In the genomic region with DNA sequence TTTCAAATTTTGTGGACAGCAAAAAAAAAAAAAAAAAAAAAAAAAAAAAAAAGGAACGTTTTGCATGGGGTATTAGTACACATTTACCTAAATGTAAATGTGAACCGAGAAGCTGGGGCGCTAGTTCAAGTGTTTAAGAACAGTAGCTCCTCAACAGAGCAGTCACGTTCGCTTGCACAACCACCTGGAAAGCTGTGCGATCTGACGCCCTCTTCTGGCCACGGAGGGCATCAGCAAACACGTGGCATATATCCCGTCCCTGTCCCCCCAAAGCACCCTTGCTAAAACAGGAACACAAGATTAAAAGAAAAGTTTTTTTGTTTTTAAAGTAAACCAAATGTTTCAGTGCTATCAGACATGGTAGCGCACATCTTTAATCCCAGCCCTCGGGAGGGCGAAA, we compare ENCODE assay signal across 8 mouse cellular contexts. TPM values are rescaled to one million over a fixed set of nuclear protein-coding genes. Genes with fewer than 3 reads are reported as not detected.
DNase-seq lines count a peak whose midpoint lies in the region.

No protein-coding gene starts in this region.

- no peaks in the 10 kb centered on the region for H3K27me3 ChIP-seq in megakaryocyte, embryonic 14.5 days (replicated peaks)

- peaks cover 51% of the 10 kb centered on the region for H3K36me3 ChIP-seq in megakaryocyte, embryonic 14.5 days (replicated peaks; ENCODE audit: low read length)

- peak overlapping the region; percentile 99 for H3K4me3 ChIP-seq in megakaryocyte, embryonic 14.5 days (replicated peaks)

- H3K9me3 ChIP-seq in megakaryocyte, embryonic 14.5 days, result no peaks in the 10 kb centered on the region

- DNase-seq in spleen, adult 12 weeks (ENCODE audit: low spot score), result peak; percentile 51
- DNase-seq in spleen, adult 18-20 months, result no peak
- DNase-seq in c-Kit-negative CD71-positive TER-119-positive erythroid progenitor cells, embryonic 14.5 days (ENCODE audit: low read depth, low spot score), result peak; percentile 54
- peak; percentile 54 for DNase-seq in forelimb bud, embryonic 11.5 days (ENCODE audit: low read depth, low spot score)
- DNase-seq in kidney, postnatal 14 days, result peak; percentile 27
- DNase-seq in spleen, postnatal 4 days (ENCODE audit: low spot score in 2 of 2), result peak; percentile 65 to 81
- no peak for DNase-seq in layer of hippocampus, adult 11-12 months (ENCODE audit: low spot score)

- peaks cover 79% of the 10 kb centered on the region for H3K4me1 ChIP-seq in megakaryocyte, embryonic 14.5 days

RNA-seq across cellular contexts. Expression of gene Nfx1, which starts 1.0 kb away (rescaled TPM):
- 1.2 and 4.1 TPM in 2 replicates for polyA plus RNA-seq in megakaryocyte, embryonic 14.5 days (2012; ENCODE audit: insufficient read depth, low replicate concordance)

RNA-seq across cellular contexts. Expression of gene Chmp5, which starts 23.5 kb away (rescaled TPM):
- polyA plus RNA-seq in megakaryocyte, embryonic 14.5 days (2012; ENCODE audit: insufficient read depth, low replicate concordance), result 6.2 TPM in 1 of 2 replicates, not detected in the other

RNA-seq across cellular contexts. Expression of gene Bag1, which starts 23.6 kb away (rescaled TPM):
- 409 and 1,033 TPM in 2 replicates for polyA plus RNA-seq in megakaryocyte, embryonic 14.5 days (2012; ENCODE audit: insufficient read depth, low replicate concordance)

RNA-seq across cellular contexts. Expression of gene Spink4, which starts 51.9 kb away (rescaled TPM):
- polyA plus RNA-seq in megakaryocyte, embryonic 14.5 days (2012; ENCODE audit: insufficient read depth, low replicate concordance), result not detected in 2 replicates

Comparison
In these comparisons a context has a peak if more than half of its experiments do, and no peak if none do; other contexts are left out.
1. DNase-seq: peak in spleen, adult 12 weeks (single experiment), c-Kit-negative CD71-positive TER-119-positive erythroid progenitor cells, embryonic 14.5 days (single experiment), forelimb bud, embryonic 11.5 days (single experiment), kidney, postnatal 14 days (single experiment) and spleen, postnatal 4 days (2 of 2); none in spleen, adult 18-20 months (0 of 2) and layer of hippocampus, adult 11-12 months (single experiment).